Mouse (Mus musculus): ENCODE results near the gene Zfp383. TPM values are rescaled to one million over a fixed set of nuclear protein-coding genes. Genes with fewer than 3 reads are reported as not detected.

The Zfp383 gene
- polyA plus RNA-seq, 1 experiment: 1.2 TPM

DNA sequence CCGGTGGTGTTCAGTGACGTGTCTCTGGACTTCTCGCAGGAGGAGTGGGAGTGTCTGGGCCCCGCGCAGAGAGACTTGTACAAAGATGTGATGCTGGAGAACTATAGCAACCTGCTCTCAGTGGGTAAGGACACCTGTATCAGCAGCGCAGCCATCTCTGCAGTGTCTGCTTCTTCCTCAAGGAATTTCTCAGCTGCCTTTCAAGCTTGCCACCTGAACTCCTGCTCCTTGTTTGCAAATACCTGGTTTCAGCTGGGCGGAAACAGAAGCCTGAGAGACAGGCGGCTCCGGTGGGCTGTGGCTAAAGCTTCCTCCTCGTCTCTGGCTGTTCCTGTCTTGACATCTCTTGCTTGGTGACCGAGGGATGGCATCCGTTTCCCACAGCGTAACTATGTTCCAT is 4.1 kb downstream of the Zfp383 start:
- H3K4me3 ChIP-seq (ENCODE audit: insufficient read depth, low read depth, low read length): no peak overlapping the region
- H3K27ac ChIP-seq (replicated peaks; ENCODE audit: low read depth, low read length): no peak overlapping the region
- no peaks in the 10 kb centered on the region for H3K4me1 ChIP-seq (ENCODE audit: control insufficient read depth, insufficient read depth, insufficient read length, low read length)

DNA sequence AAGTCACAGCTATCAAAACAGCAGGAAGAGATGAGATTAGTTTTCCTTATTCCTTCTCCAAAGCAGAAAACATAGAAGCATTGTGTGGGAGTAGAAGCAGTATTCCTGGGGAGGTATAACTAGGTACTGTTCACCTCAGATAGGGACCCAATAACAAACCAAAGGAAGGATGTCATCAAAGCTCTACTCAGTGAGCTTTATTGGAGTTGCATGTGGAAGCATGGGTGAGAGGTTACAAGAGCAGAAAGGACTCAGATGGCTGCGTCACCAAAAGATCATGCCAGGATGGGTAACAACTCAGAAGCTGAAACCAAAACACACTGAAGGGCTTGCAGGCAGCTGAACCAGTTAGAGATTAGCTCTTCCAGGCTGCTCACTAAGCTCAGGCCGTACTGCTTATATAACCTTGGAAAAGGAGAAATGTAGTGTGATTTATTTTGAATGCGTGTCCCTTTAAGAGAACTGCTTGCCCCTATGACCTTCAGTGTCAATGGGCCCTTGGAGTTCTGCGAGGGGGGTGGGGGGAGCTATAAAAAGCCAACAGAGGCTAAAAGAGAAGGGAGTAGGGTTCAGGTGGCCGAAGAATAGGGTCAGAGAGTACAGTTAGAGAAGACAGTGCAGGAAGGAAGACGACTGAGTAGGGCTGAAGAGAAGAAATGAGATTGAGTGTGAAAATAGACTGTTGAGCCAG is 9.5 kb downstream of the Zfp383 start:
- Histone ChIP-seq H3K27ac (replicated peaks; ENCODE audit: low read depth, low read length) (peak overlapping the region; percentile 76), H3K4me1 (ENCODE audit: control insufficient read depth, insufficient read depth, insufficient read length, low read length) (no peaks in the 10 kb centered on the region), H3K4me3 (ENCODE audit: insufficient read depth, low read depth, low read length) (no peak overlapping the region)

DNA sequence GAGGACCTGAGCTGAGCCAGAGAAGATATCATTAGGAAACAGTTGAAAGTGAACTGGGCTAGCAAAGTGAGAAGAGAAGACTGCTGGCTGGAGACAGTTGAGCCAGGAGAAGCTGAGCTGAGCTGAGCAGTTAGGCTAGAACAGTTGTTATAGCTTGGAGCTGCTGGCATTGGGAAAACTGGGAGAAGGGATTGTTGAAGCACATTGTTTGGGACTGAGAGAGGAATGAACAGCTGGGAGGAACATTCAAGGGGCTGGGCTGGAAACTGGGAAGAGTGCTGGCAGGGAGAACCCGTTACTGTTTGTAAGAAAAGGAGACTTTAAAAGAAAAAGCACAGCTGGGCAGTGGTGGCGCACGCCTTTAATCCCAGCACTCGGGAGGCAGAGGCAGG is 10.0 kb downstream of the Zfp383 start:
- Histone ChIP-seq H3K4me1 (ENCODE audit: control insufficient read depth, insufficient read depth, insufficient read length, low read length) (no peaks in the 10 kb centered on the region), H3K4me3 (ENCODE audit: insufficient read depth, low read depth, low read length) (no peak overlapping the region), H3K27ac (replicated peaks; ENCODE audit: low read depth, low read length) (peak overlapping the region; percentile 76)

DNA sequence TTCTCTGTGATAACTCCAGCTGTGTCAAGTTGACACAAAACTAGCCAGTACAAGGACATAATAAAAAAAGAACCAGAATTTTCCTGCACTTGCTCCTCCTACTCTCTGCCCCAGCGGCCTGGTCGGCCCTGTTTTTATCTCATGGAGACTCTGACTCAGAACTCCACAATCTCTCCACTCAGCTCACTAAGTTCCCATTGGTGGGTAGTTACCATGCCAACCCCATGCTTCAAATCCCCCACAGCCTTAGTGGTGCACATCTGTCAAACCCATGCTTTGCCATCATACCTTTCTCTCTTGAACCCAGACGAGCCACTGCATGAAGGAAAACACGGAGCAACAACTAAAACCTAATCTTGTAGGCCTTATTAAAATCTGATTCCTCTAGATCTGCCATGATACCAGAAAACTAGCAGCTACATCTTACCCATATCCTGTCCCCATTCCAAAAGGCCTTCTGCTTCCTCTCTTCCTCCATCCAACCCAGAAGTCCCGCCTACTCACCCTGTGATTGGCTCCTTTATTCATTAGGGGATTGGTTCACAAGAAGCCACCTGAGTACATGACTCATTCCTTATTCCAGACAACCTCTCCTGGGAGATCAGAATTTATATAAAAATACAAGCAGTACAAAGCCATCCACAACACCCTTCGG is 13.5 kb downstream of the Zfp383 start:
- no peak overlapping the region for H3K27ac ChIP-seq (replicated peaks; ENCODE audit: low read depth, low read length)
- H3K4me1 ChIP-seq (ENCODE audit: control insufficient read depth, insufficient read depth, insufficient read length, low read length): no peaks in the 10 kb centered on the region

DNA sequence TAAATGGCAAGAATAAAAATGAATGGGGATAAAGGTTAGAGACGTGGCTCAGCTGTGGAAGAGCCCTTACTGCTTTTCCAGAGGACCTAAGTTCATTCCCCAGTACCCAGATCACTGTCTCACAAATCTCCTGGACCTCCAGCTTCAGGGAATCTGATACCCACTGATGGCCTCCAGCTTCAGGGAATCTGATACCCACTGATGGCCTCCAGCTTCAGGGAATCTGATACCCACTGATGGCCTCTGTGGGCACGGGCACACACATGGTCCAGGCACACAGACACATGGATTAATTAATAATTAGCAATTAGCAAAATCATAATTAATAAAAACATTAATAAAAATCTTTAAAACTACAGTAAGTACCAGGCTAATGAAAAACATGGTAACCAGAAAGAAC is 14.8 kb downstream of the Zfp383 start:
- H3K27ac ChIP-seq (replicated peaks; ENCODE audit: low read depth, low read length): no peak overlapping the region
- H3K4me1 ChIP-seq (ENCODE audit: control insufficient read depth, insufficient read depth, insufficient read length, low read length): no peaks in the 10 kb centered on the region
- H3K4me3 ChIP-seq (ENCODE audit: insufficient read depth, low read depth, low read length): no peak overlapping the region

More for the DNA sequence above, 13.5 kb downstream of the Zfp383 start:
- no peak overlapping the region for H3K4me3 ChIP-seq (ENCODE audit: insufficient read depth, low read depth, low read length)

DNA sequence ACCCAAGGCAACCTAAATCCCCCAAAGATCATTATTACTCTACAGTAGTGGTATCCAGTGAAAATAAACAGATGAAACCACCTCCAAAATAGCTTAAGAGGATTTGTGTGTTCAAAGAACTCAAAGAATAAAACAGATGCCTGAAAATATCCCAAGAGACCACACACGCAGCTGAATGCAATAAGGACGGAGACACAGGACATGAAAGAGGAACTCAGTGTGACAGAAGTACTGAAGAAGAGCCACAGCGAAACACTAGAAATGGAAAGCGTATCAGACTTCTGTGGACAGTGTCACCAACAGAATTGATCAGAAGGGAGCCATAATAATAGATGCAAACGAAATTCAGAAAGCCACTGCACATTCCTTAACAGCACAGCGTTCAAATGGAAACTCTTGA is 30.8 kb downstream of the Zfp383 start:
- H3K4me3 ChIP-seq (ENCODE audit: insufficient read depth, low read depth, low read length): no peak overlapping the region

DNA sequence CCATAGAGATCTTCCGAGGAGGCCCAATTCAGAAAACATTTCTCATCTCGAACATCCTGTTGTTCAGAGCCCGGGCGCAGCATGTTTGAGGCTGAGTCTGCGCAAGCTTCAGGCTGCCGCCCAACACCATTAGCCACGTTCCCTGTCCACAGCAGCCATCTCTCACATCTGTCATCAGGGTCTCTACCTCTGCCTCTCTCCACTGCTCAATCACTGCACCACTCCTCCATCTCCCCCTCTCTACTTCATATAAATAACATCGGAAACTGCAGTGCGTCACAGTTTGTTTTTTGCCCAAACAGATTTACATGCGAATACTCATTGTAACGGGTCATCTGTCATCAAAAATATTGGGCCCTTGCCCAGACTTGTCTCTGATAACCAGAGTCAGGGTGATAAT is 33.0 kb downstream of the Zfp383 start:
- Histone ChIP-seq H3K4me3 (ENCODE audit: insufficient read depth, low read depth, low read length) (no peak overlapping the region), H3K4me1 (ENCODE audit: control insufficient read depth, insufficient read depth, insufficient read length, low read length) (no peaks in the 10 kb centered on the region), H3K27ac (replicated peaks; ENCODE audit: low read depth, low read length) (no peak overlapping the region)

More for the DNA sequence above, 30.8 kb downstream of the Zfp383 start:
- no peak overlapping the region for H3K27ac ChIP-seq (replicated peaks; ENCODE audit: low read depth, low read length)
- H3K4me1 ChIP-seq (ENCODE audit: control insufficient read depth, insufficient read depth, insufficient read length, low read length): no peaks in the 10 kb centered on the region

DNA sequence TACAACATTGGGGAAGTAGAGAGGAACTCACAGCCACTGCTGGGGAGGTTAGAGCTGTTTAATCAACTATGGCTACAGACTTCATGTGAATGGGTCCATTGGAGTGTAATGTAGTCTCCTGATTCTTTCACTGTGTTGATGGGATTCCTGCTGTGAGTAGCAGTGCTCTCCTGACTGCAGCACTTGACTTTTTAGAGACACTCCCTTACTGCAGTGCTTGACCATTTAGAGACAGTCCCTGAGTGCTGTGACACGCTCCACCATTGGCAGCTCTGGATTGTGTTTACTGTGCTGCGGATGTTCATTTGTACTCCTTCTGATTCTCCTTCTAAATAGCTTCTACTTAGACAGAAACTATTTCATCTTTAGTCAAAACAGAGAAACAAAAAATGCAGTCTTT is 34.7 kb downstream of the Zfp383 start:
- no peak overlapping the region for H3K27ac ChIP-seq (replicated peaks; ENCODE audit: low read depth, low read length)
- no peak overlapping the region for H3K4me3 ChIP-seq (ENCODE audit: insufficient read depth, low read depth, low read length)
- H3K4me1 ChIP-seq (ENCODE audit: control insufficient read depth, insufficient read depth, insufficient read length, low read length): no peaks in the 10 kb centered on the region

DNA sequence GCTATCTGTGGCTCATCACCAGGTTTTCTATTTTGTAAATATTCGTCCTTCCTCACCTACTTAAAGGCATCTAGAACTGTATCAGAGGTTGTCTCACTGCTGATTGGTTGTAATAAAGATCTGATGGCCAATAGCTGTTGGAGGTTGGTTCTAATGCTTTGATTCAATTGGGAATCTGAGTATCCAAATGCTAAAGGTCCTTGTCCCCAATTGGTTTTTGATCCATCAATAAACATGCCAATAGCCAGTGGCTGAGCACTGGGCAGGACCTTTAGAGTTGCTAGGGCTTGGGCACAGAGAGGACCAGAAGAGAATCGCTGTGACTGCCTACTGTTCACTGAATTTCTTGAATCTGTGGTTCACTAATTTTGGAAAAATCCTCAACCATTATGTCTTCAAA is 35.7 kb downstream of the Zfp383 start:
- H3K4me1 ChIP-seq (ENCODE audit: control insufficient read depth, insufficient read depth, insufficient read length, low read length): no peaks in the 10 kb centered on the region
- H3K4me3 ChIP-seq (ENCODE audit: insufficient read depth, low read depth, low read length): no peak overlapping the region
- no peak overlapping the region for H3K27ac ChIP-seq (replicated peaks; ENCODE audit: low read depth, low read length)

DNA sequence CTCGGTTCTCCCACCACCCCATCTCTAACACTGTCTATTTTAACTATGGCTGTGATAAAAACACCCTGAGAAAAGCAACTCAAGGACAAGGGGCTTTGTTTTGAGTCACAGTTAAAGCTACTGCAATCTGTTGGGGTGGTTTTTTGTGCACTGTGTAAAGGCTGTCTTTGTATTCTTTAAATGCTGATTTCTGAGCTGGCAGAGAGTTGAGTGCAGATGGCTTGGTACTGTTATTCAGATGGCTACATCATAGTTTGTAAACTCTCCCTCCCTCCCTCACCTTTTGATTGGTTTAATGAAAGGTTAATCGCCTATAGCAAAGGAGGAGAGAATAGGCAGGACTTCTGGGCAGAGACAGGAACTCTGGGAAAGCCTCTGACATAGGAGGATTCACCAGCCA is 36.2 kb downstream of the Zfp383 start:
- no peak overlapping the region for H3K27ac ChIP-seq (replicated peaks; ENCODE audit: low read depth, low read length)
- H3K4me1 ChIP-seq (ENCODE audit: control insufficient read depth, insufficient read depth, insufficient read length, low read length): no peaks in the 10 kb centered on the region
- no peak overlapping the region for H3K4me3 ChIP-seq (ENCODE audit: insufficient read depth, low read depth, low read length)

DNA sequence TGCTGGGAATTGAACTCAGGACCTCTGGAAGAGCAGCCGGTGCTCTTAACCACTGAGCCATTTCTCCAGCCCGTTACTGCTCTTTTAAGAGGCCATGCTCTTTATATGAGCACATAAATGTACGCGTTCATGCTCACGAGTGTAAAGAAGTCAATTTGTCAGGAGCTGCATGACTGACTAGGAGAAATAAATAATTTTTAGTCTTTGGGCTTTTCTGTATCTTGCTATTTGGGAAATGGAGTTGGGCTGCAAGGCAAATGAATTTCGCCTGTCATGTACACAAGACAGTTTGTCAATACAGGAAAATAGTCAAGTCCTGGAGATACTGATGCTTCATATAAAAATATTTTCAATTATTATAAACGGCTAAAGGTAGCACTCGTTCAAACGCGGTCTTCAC is 45.1 kb downstream of the Zfp383 start:
- Histone ChIP-seq H3K4me1 (ENCODE audit: control insufficient read depth, insufficient read depth, insufficient read length, low read length) (no peaks in the 10 kb centered on the region), H3K4me3 (ENCODE audit: insufficient read depth, low read depth, low read length) (peak overlapping the region; percentile 100), H3K27ac (replicated peaks; ENCODE audit: low read depth, low read length) (no peak overlapping the region)

DNA sequence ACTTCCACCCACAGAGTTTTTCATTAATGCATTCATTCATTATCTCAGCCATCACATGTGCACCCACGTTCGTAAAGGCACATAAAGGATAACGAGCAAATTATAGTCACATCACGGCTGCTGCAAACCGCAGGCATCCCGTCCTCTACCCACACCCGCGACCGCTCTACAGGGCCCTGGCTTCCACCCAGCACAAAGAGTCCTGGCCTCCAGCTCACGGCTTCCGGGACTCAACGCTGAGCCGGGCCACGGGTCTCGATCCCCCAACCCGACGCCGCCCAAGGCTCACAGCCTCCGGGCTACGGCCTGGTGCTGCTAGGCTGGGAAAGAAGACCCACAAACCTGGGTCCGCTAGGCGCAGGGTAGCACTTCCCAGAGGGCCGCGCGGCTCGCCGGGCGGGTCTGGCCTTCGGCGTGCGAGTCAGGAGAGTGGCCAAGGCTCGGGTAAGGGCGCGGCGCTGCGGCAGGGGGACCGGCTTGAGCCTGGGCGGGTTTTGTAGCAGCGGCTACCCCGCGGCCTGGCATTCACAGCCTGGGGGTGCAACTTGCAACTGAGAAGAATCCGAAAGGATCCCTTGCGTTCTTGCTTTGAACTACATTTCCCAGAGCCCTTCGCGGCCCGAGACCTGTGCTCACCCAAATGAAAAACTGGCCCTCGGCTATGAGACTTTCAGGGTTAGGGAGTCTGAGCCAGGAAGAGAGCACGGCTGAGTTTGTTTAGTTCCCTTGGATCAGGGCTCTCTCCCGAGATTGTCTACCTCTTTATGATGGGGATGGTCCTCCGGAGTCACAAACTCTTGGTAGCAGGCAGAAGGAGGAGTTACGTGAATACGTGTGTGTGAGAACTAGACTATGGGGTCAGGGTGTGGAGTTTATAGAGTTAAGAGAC is 45.7 kb downstream of the Zfp383 start, which contains the start of gene Zfp74:
Gene Zfp74 (minus strand): TSS at position 577 of the 889 bp plus-strand sequence.
- Histone ChIP-seq H3K27ac (replicated peaks; ENCODE audit: low read depth, low read length) (peak within 1 kb of the TSS; percentile 89), H3K4me3 (ENCODE audit: insufficient read depth, low read depth, low read length) (peak within 1 kb of the TSS; percentile 100), H3K4me1 (ENCODE audit: control insufficient read depth, insufficient read depth, insufficient read length, low read length) (no peaks in the 10 kb centered on the region)

DNA sequence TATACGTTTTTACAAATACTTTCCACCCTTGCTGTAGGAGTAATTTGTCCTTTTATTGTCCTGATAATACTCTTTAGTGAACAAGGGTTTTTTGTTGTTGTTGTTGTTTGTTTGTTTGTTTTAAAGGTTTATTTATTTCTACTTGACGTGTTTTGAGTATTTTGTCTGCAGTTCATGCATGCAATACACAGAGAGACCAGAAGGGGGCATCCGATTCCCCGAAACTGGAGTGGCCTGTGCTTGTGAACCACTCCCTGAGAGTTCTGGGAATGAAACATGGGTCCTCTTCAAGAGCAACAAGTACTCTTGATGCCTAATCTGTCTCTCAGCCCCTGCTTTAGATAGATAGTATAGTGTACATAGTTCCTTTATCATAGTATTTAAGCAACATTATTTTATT is 46.7 kb downstream of the Zfp383 start:
- Histone ChIP-seq H3K27ac (replicated peaks; ENCODE audit: low read depth, low read length) (no peak overlapping the region), H3K4me3 (ENCODE audit: insufficient read depth, low read depth, low read length) (peak overlapping the region; percentile 100; the same call in 1 of the 2 replicates), H3K4me1 (ENCODE audit: control insufficient read depth, insufficient read depth, insufficient read length, low read length) (no peaks in the 10 kb centered on the region)

DNA sequence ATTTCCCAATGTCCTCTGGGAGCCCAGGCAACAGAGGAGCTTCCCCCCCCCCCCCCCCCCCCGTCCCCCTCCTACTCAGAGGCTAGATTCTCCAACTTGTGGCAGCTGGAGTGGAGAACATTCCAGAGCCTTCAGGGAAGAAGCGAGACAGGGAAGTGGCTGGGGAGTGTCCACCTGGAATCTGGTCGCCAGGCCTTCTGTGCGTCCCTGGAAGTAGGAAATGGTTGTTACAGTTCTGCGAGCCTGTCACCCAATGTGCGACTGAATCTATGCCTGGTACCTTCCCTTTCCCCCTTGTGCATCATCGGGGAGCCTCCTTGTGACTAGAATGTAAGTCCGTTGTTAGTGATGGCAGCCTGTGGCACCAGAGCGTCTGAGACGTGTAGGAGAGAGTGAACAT is 48.2 kb downstream of the Zfp383 start:
- Histone ChIP-seq H3K4me3 (ENCODE audit: insufficient read depth, low read depth, low read length) (peak overlapping the region; percentile 26; the same call in 1 of the 2 replicates), H3K4me1 (ENCODE audit: control insufficient read depth, insufficient read depth, insufficient read length, low read length) (no peaks in the 10 kb centered on the region), H3K27ac (replicated peaks; ENCODE audit: low read depth, low read length) (0 out of 2 replicates have a peak overlapping the region, but pooled peaks have one; percentile 18)

DNA sequence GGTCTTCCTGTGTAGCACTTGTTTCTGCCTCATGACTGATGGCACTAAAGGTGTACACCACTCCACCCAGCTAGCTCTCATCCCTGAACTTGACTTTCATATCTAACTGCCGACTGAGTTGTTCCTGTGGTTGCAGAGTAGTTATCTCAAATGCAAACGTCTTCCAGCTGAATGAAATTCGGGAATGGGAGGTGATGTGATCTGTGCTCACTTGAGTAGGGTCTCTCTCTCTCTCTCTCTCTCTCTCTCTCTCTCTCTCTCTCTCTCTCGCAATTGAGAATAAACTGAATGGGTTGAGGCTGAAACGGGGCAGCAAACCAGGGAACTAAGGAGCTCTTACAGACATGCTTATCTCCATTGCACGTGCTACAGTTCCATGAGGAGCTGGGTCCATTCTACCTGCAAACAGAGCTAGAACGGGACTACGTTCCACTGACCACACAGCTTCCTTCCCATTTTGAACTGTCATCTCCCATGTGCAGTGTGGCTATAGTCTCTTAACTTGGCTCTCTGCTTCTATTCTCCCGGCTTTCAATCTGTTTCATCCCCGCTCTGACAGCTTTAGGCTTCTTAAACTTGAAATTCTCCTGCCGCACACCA is 50.2 kb downstream of the Zfp383 start:
- H3K27ac ChIP-seq (replicated peaks; ENCODE audit: low read depth, low read length): no peak overlapping the region
- no peak overlapping the region for H3K4me3 ChIP-seq (ENCODE audit: insufficient read depth, low read depth, low read length)
- H3K4me1 ChIP-seq (ENCODE audit: control insufficient read depth, insufficient read depth, insufficient read length, low read length): no peaks in the 10 kb centered on the region

All from brown adipose tissue, adult 24 weeks (tissue).